Mouse (Mus musculus) liver, embryonic 14.5 days (tissue): ENCODE measurements around the gene Mmp14.

Experiments used
- CTCF ChIP-seq: IDR thresholded peaks from 2 replicates; pipeline ENCODE4 v1.5.1; 2016; ENCODE audit warnings: antibody characterized with exemption, low read depth, control low read depth
- EP300 ChIP-seq: IDR thresholded peaks from 2 replicates; pipeline ENCODE4 v1.6.1; 2016; ENCODE audit warnings: antibody characterized with exemption, low read depth

DNA sequence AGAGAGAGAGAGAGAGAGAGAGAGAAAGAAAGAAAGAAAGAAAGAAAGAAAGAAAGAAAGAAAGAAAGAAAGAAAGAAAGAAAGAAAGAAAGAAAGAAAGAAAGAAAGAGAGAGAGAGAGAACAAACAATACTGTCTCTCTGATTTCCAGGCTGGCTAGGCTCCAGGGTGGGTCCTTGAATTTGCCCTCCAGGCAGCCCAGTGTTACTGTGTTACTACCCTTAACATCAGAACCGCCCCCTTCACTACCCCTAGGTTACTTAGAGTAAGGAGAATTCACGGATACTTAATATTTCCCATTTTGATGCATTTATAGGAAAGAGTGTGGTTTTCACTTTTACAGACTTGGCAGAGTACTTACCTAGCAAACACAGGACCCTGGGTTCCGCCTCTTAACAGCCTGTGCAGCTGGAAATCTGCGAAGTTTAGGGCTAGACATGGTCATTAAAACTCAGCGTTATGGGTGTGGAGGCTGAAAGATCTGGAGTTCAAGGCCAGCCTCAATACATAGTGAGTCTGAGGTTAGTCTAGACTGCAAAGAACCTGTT lies 15.1 kb upstream of the Mmp14 start:
- TF ChIP-seq CTCF (no peak), EP300 (no peak)
